Mouse (Mus musculus) Patski (cell line): Measurements from ENCODE around the gene AC134908.4. TPM values are rescaled to one million over a fixed set of nuclear protein-coding genes. Genes with fewer than 3 reads are reported as not detected.
A peak's percentile ranks its signal among the peaks of the same experiment; 100 is the strongest.
"Not testable (repeated sequence)": the region's sequence is repeated elsewhere in the genome, so short reads cannot be mapped to it uniquely, and the experiment has no call there.

Experiments
- ATAC-seq: fragments of 100-300 bp; one replicate; pipeline ENCODE4 v1.8.0; 2021
- CTCF ChIA-PET: fragments of 350-600 bp; sonication (Branson Sonifier 250); formaldehyde crosslinking; loops from one replicate; lab custom pipeline; 2022; ENCODE audit warnings: inconsistent platforms; lab: Charles Lee
- POLR2A ChIA-PET: fragments of 350-600 bp; sonication (Branson Sonifier 250); formaldehyde crosslinking; loops from one replicate; lab custom pipeline; 2022; ENCODE audit warnings: antibody characterized with exemption, inconsistent platforms; lab: Charles Lee
- DNase-seq: peaks from one replicate; pipeline ENCODE4 v3.0.0-alpha.2; 2011; ENCODE audit warnings: low read depth, low spot score
- H3K27me3 ChIP-seq: fragments of 371-371 bp; one replicate; pipeline ENCODE4 v1.5.1; 2021
- CTCF ChIP-seq: fragments of 100-300 bp; IDR thresholded peaks from one replicate; pipeline ENCODE4 v1.5.1; 2021
- in situ Hi-C: fragments of 300-500 bp; cut with MboI; formaldehyde crosslinking; loops from 3 replicates; pipeline ENCODE4 v1.11.1; 2018; ENCODE audit warnings: low pct_unique_long_range_greater_than_20kb, mixed read lengths
- polyA plus RNA-seq: library from polyadenylated mRNA; unstranded; gene quantifications from one replicate; pipeline ENCODE4 v1.2.3, GENCODE M21; 2021

The AC134908.4 gene
- polyA plus RNA-seq, 1 experiment from 2014 or later, result 0.09 TPM

DNA sequence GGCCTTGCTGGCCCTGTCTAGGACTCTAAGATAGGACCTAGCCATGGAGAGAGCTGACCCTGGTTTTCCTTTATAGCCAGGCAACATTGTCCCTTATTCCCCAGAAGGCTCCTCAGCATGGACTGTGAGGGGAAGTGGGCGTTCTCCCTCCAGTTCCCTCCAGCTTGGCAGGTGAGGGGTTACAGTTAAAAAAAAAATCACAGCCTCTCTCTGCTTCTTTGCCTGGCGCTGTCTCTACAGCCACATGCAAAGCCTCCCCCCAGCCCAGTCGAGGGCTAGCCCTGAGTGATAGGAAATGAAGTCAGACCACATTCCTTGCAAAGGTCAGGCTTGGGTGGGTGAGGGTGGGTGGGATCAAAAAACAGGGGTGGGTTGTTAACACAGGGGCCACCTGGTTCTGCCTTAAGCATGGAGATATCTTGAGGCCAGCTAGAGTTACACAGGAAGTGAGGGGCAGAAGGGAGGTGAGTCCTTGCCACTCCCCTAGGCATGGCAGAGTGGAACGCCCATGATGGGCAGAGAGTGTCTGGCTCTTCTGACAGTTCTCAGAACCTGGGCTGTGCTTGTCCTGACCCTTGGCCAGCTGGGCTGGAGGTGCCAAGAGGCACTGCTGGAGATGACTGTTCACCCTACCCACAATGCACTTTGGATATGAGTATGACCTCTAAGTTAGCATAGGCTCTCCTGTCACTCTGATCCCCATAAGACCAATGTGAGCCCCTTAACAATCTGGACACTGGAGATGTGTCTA is 39.7 kb downstream of the AC134908.4 start:
- ATAC-seq (no peak), DNase-seq (no peak)
- in situ Hi-C loops, result no loop called here
- ChIA-PET POLR2A (no interaction called here), CTCF (no interaction called here)
- H3K27me3 ChIP-seq, result no peaks in the 10 kb centered on the region
- TF ChIP-seq CTCF, result no peak

DNA sequence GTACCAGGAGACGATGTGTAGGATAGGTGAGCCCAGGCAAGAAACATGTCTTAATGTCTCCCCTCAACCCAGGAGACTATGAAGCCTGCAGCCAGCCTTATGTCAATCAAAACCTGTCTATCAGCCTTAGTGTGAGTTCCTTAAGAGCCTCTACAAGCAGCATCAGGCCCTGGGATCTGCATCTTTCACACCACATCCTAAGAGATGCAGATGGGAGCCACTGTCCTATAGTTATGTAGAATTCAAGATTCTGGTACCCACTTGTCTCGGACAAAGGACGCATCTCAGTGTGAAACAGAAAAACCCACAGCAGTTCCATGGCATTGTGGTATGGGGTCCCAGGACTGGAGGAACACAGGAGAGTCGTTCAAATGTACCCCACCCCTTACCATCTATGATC is 40.4 kb downstream of the AC134908.4 start:
- DNase-seq (no peak), ATAC-seq (no peak)
- ChIA-PET CTCF (no interaction called here), POLR2A (no interaction called here)
- in situ Hi-C loops, result no loop called here
- TF ChIP-seq CTCF, result no peak
- no peaks in the 10 kb centered on the region for H3K27me3 ChIP-seq

DNA sequence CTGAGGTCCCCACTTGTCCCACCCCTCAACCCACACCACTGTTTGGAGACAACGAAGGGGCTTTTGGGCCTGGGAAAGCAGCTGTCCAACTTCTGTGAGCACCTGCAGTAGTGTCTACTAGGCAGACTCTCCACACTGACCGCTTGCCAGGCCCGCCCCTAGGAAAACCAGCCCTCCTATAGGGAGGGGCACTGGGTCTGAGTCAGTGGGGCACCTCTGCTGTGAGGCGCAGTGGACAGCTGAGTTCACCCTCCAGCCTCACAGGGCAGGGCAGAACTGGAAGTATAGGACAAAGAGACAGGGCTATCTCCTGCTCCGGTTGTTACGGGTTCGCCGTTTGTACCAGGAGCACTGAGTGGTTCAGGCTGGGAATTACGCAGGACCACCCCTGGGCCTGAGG is 41.2 kb downstream of the AC134908.4 start, which contains the start of gene Msln:
Msln (minus strand) TSS at position 138 of the 400 bp plus-strand sequence.
- DNase-seq, result no peak
- no peaks in the 10 kb centered on the region for H3K27me3 ChIP-seq
- in situ Hi-C loops, result no loop called here
- no peak for ATAC-seq
- ChIA-PET CTCF (no interaction called here), POLR2A (no interaction called here)
- no peak for TF ChIP-seq CTCF

DNA sequence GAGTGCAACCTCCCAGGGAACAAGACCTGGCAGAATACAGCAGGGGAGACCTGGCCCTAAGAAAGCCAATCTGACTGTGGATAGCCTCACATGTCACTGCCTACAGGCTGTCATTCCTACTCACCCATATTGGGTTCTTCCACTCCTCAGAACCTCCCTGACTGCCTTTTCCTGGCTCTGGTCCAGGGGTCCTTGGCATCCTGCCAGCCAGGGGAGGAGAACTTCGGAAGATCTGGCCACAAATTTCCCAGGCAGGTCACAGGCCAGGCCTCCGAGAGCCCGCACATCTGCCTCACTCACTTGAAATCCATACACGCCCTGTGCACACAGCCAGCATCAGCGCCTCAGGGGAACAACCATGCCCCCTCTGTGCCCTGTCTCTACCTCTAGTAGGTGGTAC is 44.0 kb downstream of the AC134908.4 start:
- CTCF ChIA-PET, result no interaction called here
- POLR2A ChIA-PET, result no interaction called here
- no peak for ATAC-seq
- in situ Hi-C loops, result no loop called here
- no peaks in the 10 kb centered on the region for H3K27me3 ChIP-seq
- TF ChIP-seq CTCF, result no peak
- DNase-seq, result peak; percentile 60

DNA sequence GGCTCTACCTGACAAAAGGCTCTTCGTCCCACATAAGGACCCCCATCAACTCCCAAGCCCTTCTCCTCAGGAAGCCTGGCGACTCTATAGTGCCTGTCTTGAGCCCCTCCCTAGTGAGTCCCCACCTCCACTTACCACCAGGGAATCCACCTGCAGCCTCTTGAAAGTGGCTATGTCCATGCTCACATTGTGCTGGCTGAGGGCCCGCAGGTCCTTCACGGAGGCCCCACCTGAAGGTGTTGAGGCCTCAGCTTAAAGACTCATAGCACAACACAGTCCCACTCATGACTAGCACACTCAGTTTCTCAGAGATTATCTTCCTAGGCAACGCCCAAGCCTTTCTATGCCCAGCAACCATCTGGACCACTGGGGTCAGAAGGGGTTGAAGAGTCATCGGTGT is 46.1 kb downstream of the AC134908.4 start:
- TF ChIP-seq CTCF, result no peak
- in situ Hi-C loops, result no loop called here
- H3K27me3 ChIP-seq, result no peaks in the 10 kb centered on the region
- ChIA-PET POLR2A (no interaction called here), CTCF (no interaction called here)
- DNase-seq (no peak), ATAC-seq (no peak)

DNA sequence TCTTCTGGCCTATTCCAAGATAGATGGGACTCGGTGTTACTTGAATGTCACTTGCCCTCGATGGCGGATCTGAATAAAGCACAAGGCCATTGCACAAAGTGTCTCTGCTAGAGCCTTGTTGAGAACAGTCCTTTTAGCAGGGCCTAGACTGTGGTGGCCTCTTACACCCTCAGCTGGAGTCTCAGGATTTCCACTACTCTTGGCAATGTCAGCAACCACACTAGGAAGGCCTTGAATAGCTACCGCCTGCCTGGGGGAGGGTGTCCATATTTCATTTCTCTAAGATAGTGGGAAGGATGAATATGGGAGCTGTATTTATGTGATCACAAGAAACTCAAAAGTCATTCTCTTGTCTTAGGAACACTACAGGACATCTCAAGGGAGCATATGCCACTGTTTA is 47.2 kb downstream of the AC134908.4 start:
- POLR2A ChIA-PET, result no interaction called here
- in situ Hi-C loops, result no loop called here
- CTCF ChIA-PET, result no interaction called here
- ATAC-seq (no peak), DNase-seq (no peak)
- no peaks in the 10 kb centered on the region for H3K27me3 ChIP-seq
- TF ChIP-seq CTCF, result no peak

DNA sequence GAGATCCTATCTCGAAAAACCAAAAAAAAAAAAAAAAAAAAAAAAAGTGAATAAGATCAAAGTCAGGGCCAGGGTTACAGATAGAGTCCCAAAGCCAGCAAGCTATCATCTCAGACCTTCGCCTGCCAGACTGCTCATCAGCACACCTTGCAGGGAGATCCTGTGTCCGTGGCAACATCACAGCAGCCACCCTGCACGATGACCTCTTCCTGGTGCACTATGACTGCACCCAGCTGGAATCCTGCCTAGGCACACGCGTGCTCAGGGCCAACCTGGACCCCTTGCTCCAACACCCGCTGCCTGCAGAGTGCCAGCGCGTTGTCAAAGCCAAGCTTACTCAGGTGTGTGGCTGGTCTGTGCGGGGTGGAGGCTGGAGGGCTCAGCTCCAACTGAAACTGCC is 51.1 kb downstream of the AC134908.4 start:
- TF ChIP-seq CTCF, result no peak
- H3K27me3 ChIP-seq, result no peaks in the 10 kb centered on the region
- ChIA-PET POLR2A (no interaction called here), CTCF (no interaction called here)
- in situ Hi-C loops, result no loop called here
- ATAC-seq (no peak), DNase-seq (no peak)

DNA sequence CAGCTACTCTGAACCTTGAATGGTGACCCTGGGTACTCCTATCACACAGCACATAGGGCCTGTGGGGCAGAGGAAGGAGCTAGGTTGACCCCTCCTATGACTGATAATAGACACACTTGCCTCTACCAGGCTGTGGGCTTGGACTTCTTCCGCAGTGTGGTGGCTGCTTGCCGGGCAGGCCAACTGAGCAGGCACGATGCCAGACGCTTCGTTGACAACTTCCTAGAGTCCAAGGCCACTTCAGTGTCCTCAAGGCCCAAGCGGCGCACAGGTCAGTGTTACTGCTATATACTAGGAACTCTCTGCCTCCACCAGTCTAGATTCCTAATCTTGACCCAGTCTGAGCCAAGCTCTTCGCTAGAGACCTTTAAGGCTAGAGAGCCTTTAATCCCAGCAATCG is 51.6 kb downstream of the AC134908.4 start:
- in situ Hi-C loops, result no loop called here
- ChIA-PET POLR2A (no interaction called here), CTCF (no interaction called here)
- no peaks in the 10 kb centered on the region for H3K27me3 ChIP-seq
- no peak for ATAC-seq
- no peak for DNase-seq
- TF ChIP-seq CTCF, result no peak

DNA sequence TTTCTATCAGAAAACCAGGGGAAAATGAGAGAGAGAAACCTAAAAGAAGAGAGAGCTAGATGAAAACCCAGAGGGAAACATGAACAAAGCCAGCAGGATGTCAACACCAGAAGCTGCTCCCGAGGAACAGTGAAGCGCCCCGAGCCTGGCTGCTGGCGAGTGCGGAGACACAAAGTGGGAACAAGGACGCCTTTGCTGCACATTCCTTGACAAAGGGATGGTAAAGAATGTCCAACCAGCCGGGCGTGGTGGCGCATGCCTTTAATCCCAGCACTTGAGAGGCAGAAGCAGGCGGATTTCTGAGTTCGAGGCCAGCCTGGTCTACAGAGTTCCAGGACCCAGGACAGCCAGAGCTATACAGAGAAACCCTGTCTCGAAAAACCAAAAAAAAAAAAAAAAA is 54.0 kb downstream of the AC134908.4 start:
- DNase-seq, ATAC-seq, in situ Hi-C loops, H3K27me3 ChIP-seq: not testable (repeated sequence)
- ChIA-PET CTCF (interaction anchor here (1.1 kb wide), 1 partner anchor 9 kb away, joined by 3 read pairs; no protein-coding TSS in a partner anchor), POLR2A (interaction anchor here (0.6 kb wide), 1 partner anchor 11 kb away, joined by 3 read pairs; no protein-coding TSS in a partner anchor)

Other genes starting within 250 kb of the AC134908.4 start
- gene Sox8, start 225.0 kb downstream of the AC134908.4 start, polyA plus RNA-seq, result 16.7 TPM
- gene Lmf1, start 216.6 kb downstream of the AC134908.4 start, polyA plus RNA-seq, result 40.2 TPM
- gene Gng13, start 78.5 kb downstream of the AC134908.4 start, polyA plus RNA-seq, result not detected
- 13.0 TPM for gene Chtf18, start 68.2 kb downstream of the AC134908.4 start, polyA plus RNA-seq
- gene Rpusd1, start 68.0 kb downstream of the AC134908.4 start, polyA plus RNA-seq, result 18.5 TPM
- gene Mslnl, start 59.6 kb downstream of the AC134908.4 start, polyA plus RNA-seq, result not detected
- gene Msln, start 41.3 kb downstream of the AC134908.4 start, polyA plus RNA-seq, result 0.99 TPM
- gene Narfl, start 21.9 kb downstream of the AC134908.4 start, polyA plus RNA-seq, result 44.9 TPM
- gene Haghl, start 10.0 kb downstream of the AC134908.4 start, polyA plus RNA-seq, result 108 TPM
- gene Ccdc78, start 9.1 kb downstream of the AC134908.4 start, polyA plus RNA-seq, result 0.30 TPM
- 73.5 TPM for gene Fam173a, start 2.8 kb downstream of the AC134908.4 start, polyA plus RNA-seq
- gene Metrn, start 1.5 kb upstream of the AC134908.4 start, polyA plus RNA-seq, result 39.8 TPM
- 4.0 TPM for gene Fbxl16, start 13.4 kb upstream of the AC134908.4 start, polyA plus RNA-seq
- 29.9 TPM for gene Wdr24, start 28.0 kb upstream of the AC134908.4 start, polyA plus RNA-seq
- 22.9 TPM for gene Jmjd8, start 33.2 kb upstream of the AC134908.4 start, polyA plus RNA-seq
- 188 TPM for gene Stub1, start 37.7 kb upstream of the AC134908.4 start, polyA plus RNA-seq
- 5.0 TPM for gene Rhbdl1, start 41.6 kb upstream of the AC134908.4 start, polyA plus RNA-seq
- 6.0 TPM for gene Gm20683, start 46.1 kb upstream of the AC134908.4 start, polyA plus RNA-seq
- 96.4 TPM for gene Rhot2, start 49.2 kb upstream of the AC134908.4 start, polyA plus RNA-seq
- gene Wdr90, start 65.8 kb upstream of the AC134908.4 start, polyA plus RNA-seq, result 27.7 TPM
- 57.8 TPM for gene Mcrip2, start 73.1 kb upstream of the AC134908.4 start, polyA plus RNA-seq
- gene Mettl26, start 79.4 kb upstream of the AC134908.4 start, polyA plus RNA-seq, result 81.4 TPM
- gene Wfikkn1, start 85.2 kb upstream of the AC134908.4 start, polyA plus RNA-seq, result 0.35 TPM
- gene Rab40c, start 124.1 kb upstream of the AC134908.4 start, polyA plus RNA-seq, result 20.2 TPM
- gene Pigq, start 149.3 kb upstream of the AC134908.4 start, polyA plus RNA-seq, result 104 TPM
- 0.05 TPM for gene Nhlrc4, start 149.3 kb upstream of the AC134908.4 start, polyA plus RNA-seq
- 0.08 TPM for gene A930017K11Rik, start 156.9 kb upstream of the AC134908.4 start, polyA plus RNA-seq
- gene Capn15, start 190.1 kb upstream of the AC134908.4 start, polyA plus RNA-seq, result 23.7 TPM